Mouse (Mus musculus): ENCODE results near the gene 1700003F12Rik.

DNA sequence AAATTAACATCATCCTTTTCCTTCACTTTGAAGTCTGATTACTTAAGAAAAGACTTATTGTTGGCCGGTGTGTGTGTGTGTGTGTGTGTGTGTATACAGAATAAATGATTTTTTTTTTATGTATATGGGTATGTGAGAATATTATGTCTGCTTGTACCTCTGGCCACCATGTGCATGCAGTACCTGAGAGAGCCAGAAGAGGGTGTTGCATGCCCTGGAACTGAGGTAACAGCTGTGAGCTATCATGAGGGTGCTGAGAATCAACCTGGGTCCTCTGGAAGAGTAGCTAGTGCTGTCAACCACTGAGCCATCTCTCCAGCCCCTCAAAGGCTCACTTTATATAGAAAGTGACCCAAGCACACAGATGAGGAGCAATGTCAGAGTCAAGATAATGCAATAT is 34.5 kb downstream of the 1700003F12Rik start:
- TF ChIP-seq CTCF (IDR thresholded peaks at IDR 0.05; ENCODE audit: extremely low read depth, insufficient read length, insufficient replicate concordance, low read depth, low read length) = no peak
- no peak for TF ChIP-seq POLR2A (IDR thresholded peaks at IDR 0.05; ENCODE audit: low read depth, low read length)
